Mouse (Mus musculus): ENCODE measurements around the gene Acot1.
"Not testable (repeated sequence)": the region's sequence is repeated elsewhere in the genome, so short reads cannot be mapped to it uniquely, and the experiment has no call there.

Acot1 gene

GRCm38 (mm10) chr12:84020528-84020927 is 11.2 kb downstream of the Acot1 start:
- DNase-seq (ENCODE audit: low read depth, low spot score): not testable (repeated sequence)

DNA sequence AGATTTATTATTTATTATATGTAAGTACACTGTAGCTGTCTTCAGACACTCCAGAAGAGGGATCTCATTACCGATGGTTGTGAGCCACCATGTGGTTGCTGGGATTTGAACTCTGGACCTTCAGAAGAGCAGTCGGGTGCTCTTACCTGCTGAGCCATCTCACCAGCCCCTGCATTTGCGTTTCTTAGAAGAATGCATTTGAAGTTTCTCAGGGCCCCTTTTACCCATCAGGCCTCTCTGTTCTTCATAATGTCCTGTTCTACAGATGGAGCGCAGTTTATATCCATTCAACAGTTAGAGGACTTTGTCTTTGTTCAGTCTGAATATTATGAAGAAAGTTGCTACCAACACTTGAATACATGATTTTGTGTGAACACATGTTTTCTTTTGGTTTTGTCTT is 13.0 kb downstream of the Acot1 start:
- DNase-seq (ENCODE audit: low read depth, low spot score): not testable (repeated sequence)

DNA sequence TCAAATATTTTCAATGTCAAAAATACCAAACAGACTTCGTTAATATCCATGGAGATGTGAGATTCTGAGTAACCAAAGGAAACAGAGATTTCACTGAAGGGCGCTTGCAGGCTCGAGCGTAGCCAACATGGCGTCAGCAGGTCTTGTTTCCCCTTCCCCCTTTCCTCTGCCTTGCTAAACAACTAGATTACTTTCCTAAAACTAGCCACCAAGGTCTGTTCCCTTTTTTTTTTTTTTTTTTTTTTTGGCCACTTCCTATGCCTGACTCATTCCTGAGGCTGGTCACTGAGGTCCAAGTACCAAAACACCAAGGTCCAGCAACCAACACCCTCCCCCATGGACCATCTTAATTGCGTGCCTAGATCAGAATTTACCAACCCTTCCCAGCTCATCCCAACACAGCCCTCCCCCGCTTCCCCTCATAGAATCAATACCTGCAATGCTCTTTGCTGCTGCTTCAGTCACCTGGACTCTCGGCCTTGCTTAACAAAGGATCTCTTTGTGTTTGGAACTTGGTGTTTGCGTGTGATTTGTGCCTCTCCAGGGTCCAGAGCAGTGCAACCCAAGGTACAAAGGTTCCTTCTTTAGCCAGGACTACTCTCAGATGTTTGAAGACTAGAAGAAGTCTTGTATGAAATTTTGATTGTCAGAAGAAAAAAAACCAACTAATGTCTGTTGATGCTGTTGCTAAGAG is 13.9 kb downstream of the Acot1 start:
- no peak for DNase-seq (ENCODE audit: low read depth, low spot score)

GRCm38 (mm10) chr12:84025888-84026287 is 16.6 kb downstream of the Acot1 start:
- no peak for DNase-seq (ENCODE audit: low read depth, low spot score)

GRCm38 (mm10) chr12:84028328-84028727 is 19.0 kb downstream of the Acot1 start:
- not testable (repeated sequence) for DNase-seq (ENCODE audit: low read depth, low spot score)

GRCm38 (mm10) chr12:84029043-84029442 is 19.8 kb downstream of the Acot1 start:
- DNase-seq (ENCODE audit: low read depth, low spot score): not testable (repeated sequence)

DNA sequence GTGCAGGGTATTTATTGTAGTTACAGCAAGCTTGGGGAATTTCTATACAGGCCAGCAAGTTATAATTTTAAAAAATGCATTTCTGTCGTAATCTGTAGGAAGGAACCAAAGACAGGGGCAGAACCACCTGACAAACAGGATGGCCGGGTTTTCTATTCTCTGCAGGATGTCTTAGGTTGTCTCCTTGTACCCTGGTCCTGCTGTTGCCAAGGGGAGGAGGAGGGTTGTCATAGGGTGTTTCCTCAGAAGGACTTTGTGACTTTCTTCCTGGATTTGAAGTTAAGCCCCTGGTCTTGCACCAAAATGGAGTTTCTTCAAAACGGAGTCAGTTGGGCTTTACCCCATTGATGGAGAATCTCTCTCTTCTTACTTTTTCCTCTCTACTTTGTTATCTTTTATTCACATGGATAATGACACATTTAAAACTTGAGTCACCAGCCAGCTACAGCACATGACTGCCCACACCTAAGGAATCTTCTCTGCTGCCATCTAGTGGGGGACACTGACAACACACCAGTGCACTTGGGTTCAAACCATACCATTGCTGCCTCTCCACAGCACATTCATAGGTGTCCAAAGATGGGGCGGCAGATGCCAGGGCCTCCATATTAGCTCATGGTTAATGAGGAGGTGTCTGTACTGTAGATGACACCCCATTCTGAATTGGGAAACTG is 21.5 kb downstream of the Acot1 start:
- DNase-seq (ENCODE audit: low read depth, low spot score): peak; percentile 44

DNA sequence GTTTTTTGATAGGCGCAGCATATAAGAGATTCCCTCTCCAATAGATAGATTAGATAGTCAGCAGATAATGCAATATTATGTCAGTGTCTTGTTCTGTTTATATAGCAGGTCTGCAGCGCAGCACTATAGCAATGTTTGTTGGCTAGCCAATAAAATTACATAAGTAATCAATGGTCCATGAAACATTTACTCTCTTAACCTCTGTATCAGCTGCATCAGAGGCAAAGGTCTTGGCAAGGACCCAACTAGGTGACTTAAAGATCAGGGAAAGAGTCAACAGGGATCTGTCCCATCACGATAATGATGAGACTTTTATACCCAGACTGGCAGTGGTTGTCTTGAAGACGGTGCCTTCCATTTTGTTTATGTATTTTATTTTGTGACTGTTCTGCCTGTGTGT is 23.6 kb downstream of the Acot1 start:
- no peak for DNase-seq (ENCODE audit: low read depth, low spot score)

DNA sequence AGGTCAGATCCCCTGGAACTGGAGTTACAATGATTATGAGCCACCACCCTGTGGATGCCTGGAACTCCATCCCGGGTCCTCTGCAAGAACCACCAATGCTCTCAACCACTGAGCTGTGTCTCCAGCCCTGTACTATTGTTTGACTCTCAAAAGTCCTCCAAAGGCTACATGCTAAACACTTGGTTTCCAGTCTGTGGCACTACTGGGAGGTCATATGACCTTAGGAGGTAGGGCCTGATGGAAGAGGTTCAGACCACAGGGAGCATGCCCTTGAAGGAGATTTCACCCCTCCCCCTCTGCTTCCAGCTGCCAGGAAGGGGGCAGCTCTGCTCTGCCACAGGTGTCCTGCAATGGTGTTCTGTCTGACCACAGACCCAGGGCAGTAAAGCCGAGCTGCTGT is 24.0 kb downstream of the Acot1 start:
- DNase-seq (ENCODE audit: low read depth, low spot score): not testable (repeated sequence)

GRCm38 (mm10) chr12:84034108-84034507 is 24.8 kb downstream of the Acot1 start:
- no peak for DNase-seq (ENCODE audit: low read depth, low spot score)

GRCm38 (mm10) chr12:84038241-84038640 is 29.0 kb downstream of the Acot1 start, which contains the start of gene Acot4:
Gene Acot4 (plus strand): TSS chr12:84038379.
- DNase-seq (ENCODE audit: low read depth, low spot score): not testable (repeated sequence)

- DNase-seq (ENCODE audit: low read depth, low spot score): not testable (repeated sequence)
These were observed 29.4 kb downstream of the Acot1 start, which contains the start of gene Gm49366 for GRCm38 (mm10) chr12:84038691-84039111. Gene Gm49366 (plus strand): TSS chr12:84038935.

DNA sequence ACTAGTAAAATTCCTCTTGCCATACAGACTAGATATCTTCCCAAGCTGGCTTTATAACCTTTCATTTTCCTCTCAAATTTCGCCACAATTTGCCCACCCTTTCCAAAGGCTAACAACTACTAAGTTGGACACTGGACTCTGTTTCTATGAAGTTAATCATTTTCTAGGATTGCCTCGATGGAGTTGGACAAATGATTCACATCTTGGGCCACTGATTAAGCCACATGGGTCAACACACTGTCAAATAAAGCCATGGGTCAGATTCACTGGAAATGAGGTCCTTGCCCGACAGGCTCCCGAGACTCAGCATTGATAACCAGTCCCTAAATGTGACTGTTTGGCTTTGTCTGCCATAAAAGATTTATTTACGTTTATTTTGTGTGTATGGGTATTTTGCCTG is 33.0 kb downstream of the Acot1 start:
- DNase-seq (ENCODE audit: low read depth, low spot score): no peak

- DNase-seq (ENCODE audit: low read depth, low spot score): no peak
These were observed 34.8 kb downstream of the Acot1 start for GRCm38 (mm10) chr12:84044045-84044444.

GRCm38 (mm10) chr12:84046906-84047305 is 37.6 kb downstream of the Acot1 start:
- DNase-seq (ENCODE audit: low read depth, low spot score): no peak

DNA sequence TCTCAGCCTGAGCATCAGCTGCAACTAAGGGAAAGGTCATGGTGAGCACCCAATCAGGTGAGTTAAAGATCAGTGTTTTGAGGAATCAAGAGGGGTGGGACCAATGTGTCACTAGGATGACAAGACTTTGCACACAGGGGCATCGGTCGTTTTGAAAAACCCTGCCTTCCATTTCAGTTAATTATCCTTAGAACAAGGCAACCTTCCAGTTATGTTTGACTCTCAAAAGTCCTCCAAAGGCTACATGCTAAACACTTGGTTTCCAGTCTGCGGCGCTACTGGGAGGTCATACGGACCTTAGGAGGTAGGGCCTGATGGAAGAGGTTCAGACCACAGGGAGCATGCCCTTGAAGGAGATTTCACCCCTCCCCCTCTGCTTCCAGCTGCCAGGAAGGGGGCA is 41.5 kb downstream of the Acot1 start:
- DNase-seq (ENCODE audit: low read depth, low spot score): not testable (repeated sequence)

GRCm38 (mm10) chr12:84051937-84052474 is 42.7 kb downstream of the Acot1 start, which contains the start of gene Acot3:
Gene Acot3 (plus strand): TSS chr12:84052144.
- DNase-seq (ENCODE audit: low read depth, low spot score): no peak

DNA sequence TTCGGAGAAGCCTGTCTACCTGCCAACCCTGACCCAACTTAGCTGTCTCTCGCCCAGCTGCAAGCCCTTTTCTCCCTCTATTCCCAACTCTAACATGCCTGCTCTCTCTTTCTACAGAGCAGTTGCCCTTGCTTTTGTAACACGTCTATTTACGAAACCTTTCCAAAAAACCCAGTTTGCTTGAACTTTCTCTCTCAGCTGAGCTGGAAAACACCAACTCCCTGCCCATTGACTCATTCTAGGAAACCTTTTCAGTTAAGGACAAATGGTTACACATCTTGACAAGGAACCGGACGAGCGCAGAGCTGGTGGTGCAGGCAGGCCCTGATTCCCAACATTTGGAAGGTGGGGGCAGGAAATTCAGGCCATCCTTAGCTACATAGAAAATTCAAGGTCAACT is 43.3 kb downstream of the Acot1 start:
- no peak for DNase-seq (ENCODE audit: low read depth, low spot score)

- DNase-seq (ENCODE audit: low read depth, low spot score): no peak
These were observed 43.9 kb downstream of the Acot1 start for GRCm38 (mm10) chr12:84053173-84053572.

DNA sequence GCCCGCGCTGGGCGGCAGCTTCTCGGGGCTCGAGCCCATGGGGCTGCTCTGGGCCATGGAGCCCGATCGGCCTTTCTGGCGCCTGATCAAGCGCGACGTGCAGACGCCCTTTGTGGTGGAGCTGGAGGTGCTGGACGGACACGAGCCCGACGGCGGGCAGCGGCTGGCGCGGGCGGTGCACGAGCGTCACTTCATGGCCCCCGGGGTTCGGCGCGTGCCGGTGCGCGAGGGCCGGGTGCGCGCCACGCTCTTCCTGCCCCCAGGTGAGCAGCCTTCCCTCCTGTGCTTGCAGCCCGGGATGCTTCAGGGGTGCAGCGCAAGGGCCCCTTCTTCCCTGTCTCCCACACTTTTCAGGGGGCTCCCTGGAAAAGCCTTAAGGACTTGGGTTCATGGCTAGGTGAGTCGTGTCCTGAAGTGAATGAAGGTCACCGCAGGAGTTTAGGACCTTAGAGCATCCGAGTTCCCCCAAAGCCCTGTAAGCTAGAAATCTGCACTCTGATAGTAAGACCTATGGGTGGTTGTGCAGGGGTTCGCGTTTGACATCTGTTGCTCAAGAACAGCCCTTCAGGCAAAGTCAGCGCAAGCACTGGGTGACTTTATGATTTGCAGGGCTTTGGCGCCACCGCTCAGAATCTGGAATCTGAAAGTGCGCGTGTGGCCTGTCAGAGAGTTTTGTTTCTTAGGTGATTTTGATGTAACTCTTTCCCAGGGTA is 44.5 kb downstream of the Acot1 start:
- no peak for DNase-seq (ENCODE audit: low read depth, low spot score)

GRCm38 (mm10) chr12:84060946-84061345 is 51.7 kb downstream of the Acot1 start:
- no peak for DNase-seq (ENCODE audit: low read depth, low spot score)

DNA sequence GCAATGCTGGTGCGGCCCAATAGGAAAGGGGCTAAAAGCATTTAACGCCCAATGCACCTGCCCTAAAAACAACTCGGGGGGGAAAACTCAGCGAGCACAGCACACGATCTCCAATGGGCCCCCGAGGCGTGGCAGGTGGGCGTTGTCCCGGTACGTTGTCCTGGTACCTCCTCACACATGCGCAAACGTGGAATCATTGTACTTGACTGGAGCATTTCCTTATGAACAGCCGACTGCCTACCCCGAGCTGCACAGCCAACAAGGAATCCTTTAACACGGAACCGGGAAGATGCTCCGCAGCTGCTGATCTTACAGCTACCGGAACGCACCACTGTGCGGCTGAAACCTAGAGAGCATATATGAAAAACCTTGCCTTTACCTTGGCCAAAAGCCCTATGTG is 53.0 kb downstream of the Acot1 start:
- DNase-seq (ENCODE audit: low read depth, low spot score): no peak

Data from embryo, embryonic 11.5 days (tissue).